Mouse (Mus musculus) olfactory bulb, adult 2 months (tissue): ENCODE results near the gene Gm6164. TPM values are rescaled to one million over a fixed set of nuclear protein-coding genes. Genes with fewer than 3 reads are reported as not detected.
"Not testable (repeated sequence)": the region's sequence is repeated elsewhere in the genome, so short reads cannot be mapped to it uniquely, and the experiment has no call there.

Source experiments
- H3K27ac ChIP-seq: fragments of 200-500 bp; 2 replicates; pipeline ENCODE4 v1.5.1; 2012; ENCODE audit warnings: low read depth, low read length; ENCODE audit not compliant: insufficient read depth
- H3K4me1 ChIP-seq: fragments of 200-500 bp; 2 replicates; pipeline ENCODE4 v1.6.1; 2012; ENCODE audit warnings: low read length; ENCODE audit not compliant: control insufficient read depth, insufficient read depth
- H3K4me3 ChIP-seq: fragments of 200-500 bp; 2 replicates; pipeline ENCODE4 v1.5.1; 2012; ENCODE audit warnings: mild to moderate bottlenecking, low read depth, low read length, moderate library complexity; ENCODE audit not compliant: insufficient read depth
- WGBS: fragments of 180-500 bp; shearing (Covaris S2); methylation state at CpG from one replicate; pipeline ENCODE4 v1.1.7; 2018; 5-methylcytosine and 5-hydroxymethylcytosine counted together
- polyA plus RNA-seq: library from polyadenylated mRNA; stranded (reverse); fragments of >200 nt; gene quantifications from 2 replicates; pipeline ENCODE4 v1.2.4, GENCODE M21; 2012; ENCODE audit warnings: low replicate concordance; ENCODE audit not compliant: missing spikeins, insufficient read depth, insufficient read length

The Gm6164 gene
- not detected in 2 replicates for polyA plus RNA-seq

GRCm38 (mm10) chr7:20205507-20205906 lies at the start of gene Gm6164:
TSS of gene Gm6164 (minus strand) at chr7:20205607.
- H3K4me1 ChIP-seq, H3K27ac ChIP-seq, H3K4me3 ChIP-seq: not testable (repeated sequence)
- WGBS, result no CpG with 5 or more reads among the region's 2 CpGs

DNA sequence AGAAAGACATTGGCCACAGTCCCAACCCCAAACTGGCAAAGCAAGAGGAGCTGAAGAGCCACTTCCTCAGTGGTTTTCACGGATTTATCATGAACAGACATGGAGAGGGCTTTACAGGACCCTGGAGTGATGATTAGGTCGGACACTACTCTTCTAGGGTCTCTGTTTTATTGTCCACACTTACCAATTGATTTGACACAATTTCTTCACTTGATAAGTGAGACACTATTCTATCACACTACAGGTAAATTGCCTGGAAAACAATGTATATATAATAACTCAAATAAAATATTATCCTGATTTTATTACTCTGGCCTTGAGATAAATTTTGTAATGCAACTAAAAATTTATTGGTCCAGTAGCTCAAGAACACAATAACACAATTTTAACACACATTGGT lies 28.3 kb upstream of the Gm6164 start, which contains the start of gene Gm4498:
TSS of gene Gm4498 (minus strand) at position 101 of the 400 bp plus-strand sequence.
- WGBS, result no CpG with 5 or more reads among the region's 2 CpGs
- H3K4me3 ChIP-seq, H3K27ac ChIP-seq, H3K4me1 ChIP-seq: not testable (repeated sequence)

DNA sequence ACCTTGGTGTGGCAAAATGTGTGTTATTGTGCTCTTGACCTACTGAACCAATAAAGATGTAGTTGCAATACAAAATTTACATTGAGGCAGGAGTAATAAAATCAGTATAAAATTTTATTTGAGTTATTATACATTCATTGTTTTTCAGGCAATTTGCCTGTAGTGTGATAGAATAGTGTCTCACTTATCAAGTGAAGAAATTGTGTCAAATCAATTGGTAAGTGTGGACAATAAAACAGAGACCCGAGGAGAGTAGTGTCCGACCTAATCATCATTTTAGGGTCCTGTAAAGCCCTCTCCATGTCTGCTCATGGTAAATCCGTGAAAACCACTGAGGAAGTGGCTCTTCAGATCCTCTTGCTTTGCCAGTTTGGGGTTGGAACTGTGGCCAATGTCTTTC lies 12.0 kb downstream of the Gm6164 start, which contains the start of gene Vmn1r95:
TSS of gene Vmn1r95 (plus strand) at position 301 of the 400 bp plus-strand sequence.
- no CpG with 5 or more reads among the region's 3 CpGs for WGBS
- H3K4me1 ChIP-seq, H3K4me3 ChIP-seq, H3K27ac ChIP-seq: not testable (repeated sequence)

GRCm38 (mm10) chr7:20168277-20168676 lies 37.1 kb downstream of the Gm6164 start, which contains the start of gene Vmn1r94:
TSS of gene Vmn1r94 (minus strand) at chr7:20168377.
- no CpG with 5 or more reads among the region's 3 CpGs for WGBS
- H3K4me1 ChIP-seq, H3K4me3 ChIP-seq, H3K27ac ChIP-seq: not testable (repeated sequence)

Other genes with a start within 250 kb of the Gm6164 start
- gene Ceacam20, start 240.2 kb downstream of the Gm6164 start, polyA plus RNA-seq, result not detected in 2 replicates
- not detected in 2 replicates for gene Nlrp9b, start 214.1 kb downstream of the Gm6164 start, polyA plus RNA-seq
- gene Vmn1r91, start 105.9 kb downstream of the Gm6164 start, polyA plus RNA-seq, result not detected in 2 replicates
- gene Gm16442, start 83.0 kb downstream of the Gm6164 start, polyA plus RNA-seq, result not detected in 2 replicates
- gene Vmn1r93, start 66.5 kb downstream of the Gm6164 start, polyA plus RNA-seq, result not detected in 2 replicates
- gene Vmn1r94, start 37.2 kb downstream of the Gm6164 start, polyA plus RNA-seq, result not detected in 2 replicates
- gene Vmn1r95, start 11.9 kb downstream of the Gm6164 start, polyA plus RNA-seq, result not detected in 2 replicates
- gene Gm4498, start 28.2 kb upstream of the Gm6164 start, polyA plus RNA-seq, result not detected in 2 replicates
- gene Gm5890, start 57.2 kb upstream of the Gm6164 start, polyA plus RNA-seq, result not detected in 2 replicates
- gene Gm4133, start 128.5 kb upstream of the Gm6164 start, polyA plus RNA-seq, result not detected in 2 replicates
- gene Gm5728, start 169.8 kb upstream of the Gm6164 start, polyA plus RNA-seq, result not detected in 2 replicates
- gene Vmn1r100, start 212.3 kb upstream of the Gm6164 start, polyA plus RNA-seq, result not detected in 2 replicates
- gene Vmn1r101, start 237.0 kb upstream of the Gm6164 start, polyA plus RNA-seq, result not detected in 2 replicates